Mouse (Mus musculus) kidney, postnatal 4 days (tissue): ENCODE data around the gene Tle2.

Experiments used
- DNase-seq, 2 experiments: peaks; one replicate each; pipeline ENCODE4 v3.0.0; 2021; ENCODE audit warnings: mixed read lengths in 2 of 2

The Tle2 gene

DNA sequence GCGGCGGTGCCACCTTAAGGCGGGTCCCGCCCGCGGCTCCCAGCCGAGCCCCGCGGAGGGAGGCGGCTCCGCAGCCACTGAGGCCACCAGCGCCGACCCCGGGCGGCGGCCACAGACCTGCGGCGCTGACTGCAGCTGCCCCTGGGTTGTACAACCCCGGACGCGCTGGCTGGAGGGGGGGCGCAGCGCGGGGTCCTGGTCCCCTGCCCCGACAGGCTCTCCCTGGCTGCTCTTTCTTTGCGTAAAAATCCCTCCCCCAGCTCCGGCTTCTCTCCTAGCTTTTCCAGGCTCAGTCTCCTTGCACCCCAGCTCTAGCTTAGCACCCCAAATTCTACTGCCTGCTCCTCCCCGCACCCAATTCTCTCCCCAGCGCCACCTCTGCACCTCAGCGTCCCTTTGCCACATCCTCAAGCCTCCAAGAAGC, 859 bp downstream of the Tle2 start:
- DNase-seq = peak; percentile 67 to 76

DNA sequence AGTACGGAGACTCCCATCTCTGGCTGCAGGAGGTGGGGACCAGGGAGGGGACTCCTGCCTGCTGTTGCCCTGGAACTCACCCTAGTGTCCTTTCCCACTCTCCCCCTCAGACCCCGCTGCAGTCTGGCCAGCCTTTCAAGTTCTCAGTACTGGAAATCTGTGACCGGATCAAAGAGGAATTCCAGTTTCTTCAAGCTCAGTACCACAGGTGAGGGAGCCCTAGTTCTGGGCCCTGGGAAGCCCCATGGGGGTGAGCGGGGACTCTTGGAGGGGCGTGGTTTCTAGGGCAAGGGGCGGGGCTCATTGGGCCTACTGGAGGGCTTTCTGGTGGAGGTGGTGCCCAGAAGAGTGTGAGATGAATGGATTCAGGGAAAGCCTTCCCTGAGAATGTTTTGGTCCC, 1.3 kb downstream of the Tle2 start:
- peak; percentile 55 to 62 for DNase-seq

DNA sequence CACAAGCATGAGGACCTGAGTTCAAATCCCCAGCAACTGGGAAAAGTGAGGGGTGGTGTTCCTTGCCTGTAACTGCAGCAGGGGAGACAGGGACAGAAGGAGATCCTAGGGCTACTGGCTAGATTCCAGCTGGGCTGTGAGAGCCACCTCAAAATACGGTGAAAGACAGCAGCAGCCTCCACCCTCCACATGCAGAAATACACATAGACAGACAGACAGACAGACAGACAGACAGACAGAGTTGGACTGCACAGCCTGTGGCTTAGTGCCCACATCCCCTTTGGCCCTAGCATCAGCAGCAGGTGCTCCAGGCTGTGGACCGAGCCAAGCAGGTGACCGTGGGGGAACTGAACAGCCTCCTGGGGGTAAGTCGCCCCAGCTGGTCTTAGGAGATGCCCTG, 5.6 kb downstream of the Tle2 start:
- DNase-seq = no peak

DNA sequence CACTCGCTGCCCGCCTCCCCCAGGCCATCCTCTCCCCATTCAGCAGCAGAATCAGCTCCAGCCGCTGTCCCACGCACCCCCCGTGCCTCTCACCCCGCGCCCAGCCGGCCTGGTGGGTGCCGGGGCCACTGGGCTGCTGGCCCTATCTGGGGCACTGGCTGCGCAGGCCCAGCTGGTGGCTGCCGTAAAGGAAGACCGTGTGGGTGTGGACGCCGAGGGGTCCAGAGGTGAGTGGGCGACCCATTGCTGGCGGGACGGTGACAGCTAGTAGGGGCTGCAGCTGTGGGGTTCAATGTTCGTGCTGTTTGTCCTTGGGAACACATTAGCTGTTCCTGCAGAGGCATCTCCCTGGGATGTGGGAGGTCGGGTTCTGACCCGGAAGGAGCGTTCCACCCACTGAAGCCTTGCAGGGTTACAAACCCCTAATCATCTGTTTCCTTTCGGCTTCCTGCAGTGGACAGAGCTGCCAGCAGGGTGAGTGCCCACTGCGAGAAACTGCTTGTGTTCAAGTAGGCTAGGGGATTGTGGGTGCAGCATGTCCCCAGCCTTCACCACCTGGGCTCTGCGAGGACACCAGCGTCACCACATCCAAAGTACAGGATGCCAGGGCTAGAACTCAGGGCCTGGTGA, 6.2 kb downstream of the Tle2 start:
- DNase-seq = peak; percentile 63 to 77

DNA sequence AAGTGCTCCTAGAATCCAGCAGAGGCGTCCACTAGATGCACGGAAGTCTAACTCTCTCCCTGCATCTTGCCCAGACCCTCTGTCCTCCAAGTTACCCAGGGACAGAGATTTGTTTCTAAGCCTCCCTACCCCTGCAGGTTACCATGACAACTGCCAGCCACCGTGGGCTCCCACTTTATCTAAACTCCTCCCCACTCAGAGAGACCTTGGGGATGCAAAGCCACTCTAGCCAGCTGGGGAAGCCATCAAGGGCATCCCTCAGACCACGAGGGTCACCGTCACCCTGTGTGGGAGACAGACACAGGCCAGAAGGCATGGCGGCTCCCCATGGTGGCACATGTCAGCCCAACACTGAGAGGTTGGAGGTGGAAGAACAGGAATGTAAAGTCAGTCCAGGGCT, 9.0 kb downstream of the Tle2 start:
- peak in 1 of 2 experiments; percentile 5 for DNase-seq

DNA sequence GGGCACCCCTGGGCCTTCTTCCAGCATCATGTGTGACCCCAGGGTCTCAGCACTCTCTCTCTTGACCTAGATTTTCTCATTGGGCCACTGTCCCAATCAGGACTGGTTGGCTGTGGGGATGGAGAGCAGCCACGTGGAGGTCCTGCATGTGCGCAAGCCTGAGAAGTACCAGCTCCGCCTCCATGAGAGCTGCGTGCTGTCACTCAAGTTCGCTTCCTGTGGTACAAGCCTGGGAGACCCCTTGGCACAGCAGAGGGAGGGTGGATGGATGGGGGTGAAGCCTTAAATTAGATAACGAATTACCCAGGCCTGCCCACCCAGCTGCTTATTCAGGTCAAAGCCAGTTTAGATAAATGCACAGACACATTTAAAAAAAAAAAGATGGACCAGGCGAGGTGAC, 14.4 kb downstream of the Tle2 start:
- no peak for DNase-seq

DNA sequence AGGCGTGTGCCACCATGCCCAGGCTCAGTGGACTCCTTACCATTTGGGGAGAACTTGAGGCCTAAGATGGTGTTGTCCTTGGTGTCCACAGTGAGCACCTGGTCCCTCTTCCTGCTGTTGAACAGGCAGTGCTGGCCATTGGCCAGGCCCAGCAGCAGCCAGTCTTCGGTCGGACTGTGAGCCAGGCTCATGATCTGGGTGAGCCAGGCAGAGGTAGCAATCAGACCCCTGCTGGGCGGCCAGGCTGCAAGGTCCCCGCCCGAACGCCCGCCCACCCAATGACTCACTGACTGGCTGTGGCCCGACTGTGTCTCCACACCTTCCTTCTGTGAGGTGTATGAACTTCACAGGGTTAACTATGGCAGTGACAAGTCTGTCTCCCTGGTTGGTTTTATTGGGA, 17.5 kb downstream of the Tle2 start:
- DNase-seq = no peak

DNA sequence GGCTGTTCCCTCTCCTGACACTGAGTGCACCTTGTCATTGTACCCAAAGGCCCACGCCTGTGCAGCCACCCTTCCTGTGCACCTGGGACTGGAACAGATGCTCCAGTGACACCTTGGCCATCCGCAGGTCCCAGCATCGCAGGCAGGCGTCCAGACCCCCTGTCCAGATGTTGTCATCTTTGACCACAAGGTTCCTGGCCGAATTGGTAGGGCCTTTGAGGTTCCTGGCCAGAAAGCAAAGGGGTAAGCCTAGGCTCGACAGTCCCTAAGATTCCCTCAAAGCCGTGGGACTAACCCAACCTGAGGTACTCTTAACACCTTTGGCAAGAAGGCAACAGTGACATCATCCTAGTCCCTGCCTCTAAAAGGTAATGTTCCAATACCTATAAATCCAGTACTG, 18.3 kb downstream of the Tle2 start:
- no peak for DNase-seq

DNA sequence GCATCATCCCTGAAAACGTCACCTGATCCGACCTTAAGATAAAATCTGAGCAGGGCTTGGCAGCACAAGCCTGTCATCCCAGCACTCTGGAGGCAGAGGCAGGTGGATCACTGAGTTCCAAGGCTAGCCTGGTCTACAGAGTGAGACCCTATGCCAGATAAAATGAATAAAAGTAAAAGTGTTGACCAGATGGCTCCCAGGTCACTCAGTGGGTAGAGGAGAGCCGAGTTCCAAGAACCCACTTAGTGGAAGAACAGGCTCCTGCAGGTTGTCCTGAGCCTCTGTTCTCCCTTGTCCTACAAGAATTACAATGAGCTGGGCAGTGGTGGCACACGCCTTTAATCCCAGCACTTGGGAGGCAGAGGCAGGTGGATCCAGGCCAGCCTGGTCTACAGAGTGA, 18.9 kb downstream of the Tle2 start:
- DNase-seq = no peak

DNA sequence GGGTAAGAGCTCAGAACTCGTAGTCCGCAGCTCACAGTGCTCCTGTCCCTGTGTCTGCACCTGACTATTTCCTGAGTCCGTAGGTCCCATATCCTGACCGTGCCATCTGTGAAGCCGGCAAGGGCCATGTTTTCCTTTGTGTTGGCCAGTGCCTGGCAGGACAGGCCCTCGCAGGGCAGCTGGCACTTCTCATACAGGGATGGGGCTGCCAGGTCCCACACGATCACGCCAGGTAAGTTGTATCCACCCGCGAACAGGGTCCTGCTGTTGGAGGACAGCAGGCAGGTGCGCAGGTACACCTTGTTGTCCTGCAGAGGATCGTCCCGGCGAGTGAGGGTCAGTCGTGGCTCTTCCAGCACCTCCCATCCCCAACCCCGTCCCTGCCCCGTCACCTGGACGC, 19.6 kb downstream of the Tle2 start:
- no peak for DNase-seq

DNA sequence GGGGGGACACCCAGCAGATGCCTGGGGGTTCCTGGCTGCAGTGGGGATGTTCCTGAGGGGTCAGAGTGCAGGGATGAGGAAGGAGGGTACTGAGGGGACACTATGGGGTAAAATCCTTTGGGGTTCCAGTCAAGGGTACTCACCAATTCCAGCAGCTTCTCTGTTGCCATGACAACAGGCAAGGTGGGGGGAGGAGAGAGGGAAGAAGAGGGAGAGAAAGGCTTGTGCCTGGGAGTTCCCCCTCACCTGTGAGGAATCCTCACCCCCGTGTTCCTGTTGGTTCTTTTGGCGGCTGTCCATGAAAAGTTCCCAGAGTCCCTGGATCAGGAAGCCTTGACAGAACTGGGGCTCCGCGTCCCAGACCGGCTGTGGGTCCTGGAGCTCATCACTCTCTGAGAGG, 21.2 kb downstream of the Tle2 start:
- DNase-seq = no peak

DNA sequence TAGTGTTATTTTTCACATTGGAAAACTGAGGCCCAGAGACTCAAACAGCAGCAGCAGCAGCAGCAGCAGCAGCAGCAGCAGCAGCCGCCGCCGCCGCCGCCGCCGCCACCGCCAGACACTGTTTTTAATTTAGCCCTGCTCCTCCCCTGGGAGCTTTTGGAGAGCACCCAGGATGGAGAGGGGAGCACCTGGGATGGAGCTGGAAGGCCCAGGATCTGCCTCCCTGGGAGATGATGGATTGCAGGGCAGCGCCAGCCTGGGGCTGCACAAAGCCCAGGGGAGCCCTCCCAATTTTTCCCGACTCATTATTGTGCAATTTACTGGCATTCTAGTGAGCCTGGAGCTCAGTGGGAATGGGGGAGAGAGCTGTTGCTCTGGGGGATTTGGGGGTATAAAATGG, 22.2 kb downstream of the Tle2 start:
- DNase-seq = peak in 1 of 2 experiments; percentile 36

DNA sequence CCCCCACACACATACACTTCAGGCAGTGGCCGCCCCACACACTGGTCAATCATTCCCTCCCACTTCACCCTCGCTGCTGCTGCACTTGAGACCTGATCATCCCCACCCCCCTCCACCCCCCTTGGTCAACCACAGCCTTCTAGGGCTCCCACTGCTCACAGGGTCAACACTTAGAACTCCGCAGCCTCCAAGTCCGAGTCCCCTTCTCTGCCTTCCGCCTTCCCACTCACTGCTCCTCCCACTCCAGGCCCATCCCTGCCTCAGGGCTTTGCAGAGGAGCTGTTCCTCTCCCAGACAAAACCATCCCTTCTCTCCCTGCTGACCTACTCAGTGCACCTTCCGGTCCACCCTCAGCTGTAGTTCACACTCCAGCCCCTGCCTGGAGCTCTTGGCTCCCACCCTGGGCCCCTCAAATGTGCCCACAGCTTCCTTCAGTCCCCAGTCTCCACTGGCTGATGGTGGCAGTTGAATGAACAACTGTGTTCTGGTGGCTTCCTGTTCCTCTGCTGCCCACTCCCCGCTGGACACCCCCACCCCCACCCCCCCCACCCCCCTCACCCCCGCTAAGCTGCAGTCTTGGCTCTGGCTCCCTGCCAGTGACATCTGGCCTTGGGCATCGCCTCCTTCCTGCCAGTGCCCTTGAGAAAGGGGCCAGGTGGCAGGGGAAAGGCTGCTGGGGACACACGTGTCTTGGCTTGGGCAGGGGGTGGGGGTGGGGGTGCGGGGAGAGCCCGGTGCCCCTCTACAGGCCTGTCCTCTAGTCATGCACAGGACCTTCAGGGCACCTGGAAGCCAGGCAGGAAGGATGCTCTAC, 23.0 kb downstream of the Tle2 start:
- peak; percentile 56 to 68 for DNase-seq

DNA sequence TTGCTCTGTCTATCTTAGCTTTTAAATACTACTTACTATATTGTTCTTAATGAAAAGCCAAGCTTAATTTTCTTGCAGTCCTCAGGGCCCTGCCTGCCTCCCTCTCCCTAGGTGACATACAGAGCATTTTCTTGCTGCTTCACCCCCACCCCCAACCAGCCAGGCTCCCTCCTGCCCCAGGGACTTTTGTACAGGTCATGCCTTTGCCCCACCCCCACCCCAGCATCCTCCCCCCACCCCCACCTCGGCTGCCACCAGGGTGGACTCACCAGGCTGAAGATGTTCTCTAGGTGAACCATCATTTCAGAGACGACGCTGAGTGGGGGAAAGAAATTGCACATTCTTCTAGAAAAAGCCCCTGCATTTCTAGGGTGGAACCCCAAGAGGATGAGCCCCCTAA, 24.0 kb downstream of the Tle2 start:
- DNase-seq = no peak

DNA sequence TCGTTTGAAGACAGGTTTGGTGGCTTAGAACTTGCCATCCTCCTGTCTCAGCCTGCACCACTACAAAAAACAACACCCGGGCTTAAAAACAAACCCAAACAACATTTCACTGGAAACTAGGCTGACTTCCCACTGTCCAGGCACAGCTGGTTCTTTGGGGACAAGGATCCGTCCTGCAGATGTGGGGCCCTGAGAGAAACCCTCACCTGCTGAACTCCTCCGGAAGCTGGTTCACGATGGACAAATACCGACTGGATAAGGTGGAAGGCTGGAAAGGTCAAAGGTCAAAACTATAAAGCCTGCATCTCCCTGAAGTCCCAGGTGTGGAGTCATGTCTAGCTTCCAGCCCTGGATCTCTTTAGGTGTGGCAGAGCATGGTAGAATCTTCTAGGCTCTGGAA, 24.5 kb downstream of the Tle2 start:
- no peak for DNase-seq

DNA sequence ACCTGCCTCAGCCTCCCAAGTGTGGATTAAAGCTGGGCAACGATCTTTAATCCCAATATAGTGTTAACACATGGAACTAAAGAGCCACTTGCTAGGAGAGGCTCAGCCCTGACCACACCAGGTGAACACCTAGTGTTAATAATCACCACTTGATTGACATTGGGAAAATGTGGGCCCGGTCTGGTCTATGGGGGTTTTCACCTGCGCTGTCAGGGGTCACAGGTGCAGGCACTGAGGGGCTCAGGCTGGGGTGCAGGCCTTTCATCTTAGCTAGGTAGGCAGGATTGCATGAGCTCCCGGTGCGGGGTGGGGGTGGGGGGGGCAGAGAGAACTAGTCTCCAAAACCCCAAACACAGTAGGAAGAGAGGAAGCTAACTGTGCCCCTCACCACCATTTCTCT, 25.3 kb downstream of the Tle2 start:
- DNase-seq = no peak

DNA sequence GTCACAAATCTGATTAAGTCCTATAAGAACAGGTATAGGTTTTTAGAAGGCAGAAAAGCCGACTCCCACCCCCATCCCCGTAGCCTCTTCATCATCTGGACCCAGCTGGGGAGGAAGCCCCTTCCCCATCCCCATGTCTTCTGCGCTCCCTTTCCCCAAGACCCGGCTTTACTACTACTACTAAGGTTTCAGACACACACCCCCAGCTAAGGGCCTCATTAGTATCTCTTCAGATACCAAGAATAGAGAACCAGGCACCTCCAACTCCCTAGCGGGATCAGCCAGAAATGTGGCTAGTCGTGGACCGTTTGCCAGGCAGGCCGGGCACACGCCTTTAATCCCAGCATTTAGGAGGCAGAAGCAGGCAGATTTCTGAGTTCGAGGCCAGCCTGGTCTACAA, 25.7 kb downstream of the Tle2 start:
- no peak for DNase-seq

DNA sequence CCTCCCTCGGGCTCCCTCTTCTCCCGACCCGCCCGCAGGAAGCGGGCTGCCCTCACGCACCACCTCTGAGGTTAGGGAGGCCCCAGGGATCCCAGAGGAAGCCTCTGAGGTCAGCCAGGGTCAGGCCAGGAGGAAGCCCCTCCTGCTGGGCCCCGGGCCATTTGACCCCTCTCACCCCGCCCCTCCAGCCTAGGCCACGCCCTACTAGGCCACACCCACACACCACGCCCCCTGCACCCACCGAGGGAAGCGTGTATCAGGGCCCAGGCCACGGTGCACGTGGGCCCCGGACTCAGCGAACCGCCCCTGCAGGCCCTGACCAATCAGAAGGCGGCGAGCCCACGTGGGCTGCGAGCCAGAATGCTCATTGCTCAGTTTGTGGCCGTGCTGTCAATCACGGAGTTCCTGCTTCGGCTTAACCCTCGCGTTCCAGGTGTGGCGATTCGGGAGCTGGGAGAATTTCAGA, 26.4 kb downstream of the Tle2 start, which contains the start of gene Tle6:
Gene Tle6, minus strand, starts transcription at position 336 of the 466 bp plus-strand sequence.
- peak; percentile 98 for DNase-seq

DNA sequence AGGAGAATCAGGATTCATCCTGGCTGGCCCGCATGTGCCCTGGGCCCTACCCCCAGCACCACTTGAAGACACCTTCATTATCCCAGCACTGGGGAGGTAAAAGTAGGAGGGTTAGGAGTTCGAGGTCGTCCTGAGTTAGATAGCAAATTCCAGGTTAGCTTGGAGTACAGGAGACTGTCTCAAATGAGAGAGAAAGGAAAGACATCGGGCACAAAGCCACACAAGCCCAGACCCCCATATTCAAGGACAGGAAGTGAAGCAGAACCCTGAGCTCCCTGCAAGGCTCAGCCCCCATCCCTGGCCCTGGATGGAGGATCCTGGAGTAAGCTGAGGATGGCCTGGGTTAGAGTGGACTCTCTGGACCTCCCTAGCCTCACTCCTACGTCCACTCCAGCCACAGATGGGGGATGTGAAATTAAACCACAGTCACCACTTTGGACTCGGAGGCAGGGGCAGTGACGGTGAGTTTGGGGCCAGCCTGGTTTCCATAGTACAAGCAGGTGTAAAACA, 27.1 kb downstream of the Tle2 start:
- DNase-seq = no peak

DNA sequence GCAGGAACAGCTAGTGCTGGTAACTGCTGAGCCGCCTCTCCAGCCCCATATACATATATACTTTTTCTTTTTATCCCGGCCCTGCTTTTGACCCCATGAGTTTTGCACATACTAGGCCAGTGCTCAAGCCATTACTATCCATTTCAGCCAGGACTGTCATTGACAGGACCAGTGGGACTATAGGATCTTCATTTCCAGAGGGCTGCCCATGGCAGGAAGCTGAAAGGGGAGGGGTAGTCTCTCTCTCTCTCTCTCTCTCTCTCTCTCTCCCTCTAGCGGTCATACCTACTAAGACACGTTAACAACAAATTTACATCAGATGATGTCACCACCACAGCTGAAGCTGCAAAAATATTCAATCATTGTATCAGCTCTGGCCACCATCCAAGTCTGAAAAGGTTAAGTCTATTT, 28.4 kb downstream of the Tle2 start:
- DNase-seq = peak; percentile 32 to 47

DNA sequence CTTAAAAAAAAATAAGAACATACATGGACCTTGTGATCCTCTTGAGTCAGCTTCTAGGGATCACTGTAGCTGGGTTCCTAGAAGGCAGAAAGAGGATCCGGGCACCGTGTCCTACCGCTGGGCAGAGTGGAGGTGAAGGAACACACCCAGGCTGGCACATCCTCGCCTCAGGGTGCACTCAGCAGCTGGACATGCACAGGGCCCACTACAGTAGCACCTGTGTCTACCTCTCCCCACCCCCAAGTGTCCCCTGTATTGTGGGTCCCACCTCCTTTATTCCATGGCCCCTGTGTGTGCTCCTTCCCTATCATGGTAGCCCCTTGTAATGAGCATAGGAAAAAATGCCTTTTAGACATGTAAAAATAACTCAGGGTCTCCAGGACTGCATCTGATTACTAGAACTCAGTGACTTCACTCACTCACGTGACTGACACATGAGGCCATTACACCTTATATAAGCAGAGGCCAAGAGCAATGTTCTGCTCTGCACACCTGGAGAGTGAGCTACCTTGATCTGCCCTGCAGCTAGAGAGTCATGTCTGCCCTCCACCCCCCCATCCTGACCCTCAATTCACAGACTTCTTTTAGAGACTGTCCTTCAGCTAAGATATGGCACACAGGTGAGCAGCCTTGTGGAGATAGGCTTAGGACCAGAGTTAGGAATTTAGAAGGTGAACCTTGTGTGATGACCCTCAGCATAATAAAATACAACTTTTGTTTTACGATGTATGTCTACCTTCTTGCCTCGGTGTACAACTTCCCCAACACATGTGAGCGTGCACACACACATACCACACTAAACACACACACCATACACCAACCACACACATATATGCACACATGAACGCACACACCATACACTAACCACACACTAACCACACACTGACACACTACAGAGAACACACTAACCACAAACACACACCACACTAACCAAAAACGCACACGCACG, 29.9 kb downstream of the Tle2 start:
- DNase-seq = no peak

DNA sequence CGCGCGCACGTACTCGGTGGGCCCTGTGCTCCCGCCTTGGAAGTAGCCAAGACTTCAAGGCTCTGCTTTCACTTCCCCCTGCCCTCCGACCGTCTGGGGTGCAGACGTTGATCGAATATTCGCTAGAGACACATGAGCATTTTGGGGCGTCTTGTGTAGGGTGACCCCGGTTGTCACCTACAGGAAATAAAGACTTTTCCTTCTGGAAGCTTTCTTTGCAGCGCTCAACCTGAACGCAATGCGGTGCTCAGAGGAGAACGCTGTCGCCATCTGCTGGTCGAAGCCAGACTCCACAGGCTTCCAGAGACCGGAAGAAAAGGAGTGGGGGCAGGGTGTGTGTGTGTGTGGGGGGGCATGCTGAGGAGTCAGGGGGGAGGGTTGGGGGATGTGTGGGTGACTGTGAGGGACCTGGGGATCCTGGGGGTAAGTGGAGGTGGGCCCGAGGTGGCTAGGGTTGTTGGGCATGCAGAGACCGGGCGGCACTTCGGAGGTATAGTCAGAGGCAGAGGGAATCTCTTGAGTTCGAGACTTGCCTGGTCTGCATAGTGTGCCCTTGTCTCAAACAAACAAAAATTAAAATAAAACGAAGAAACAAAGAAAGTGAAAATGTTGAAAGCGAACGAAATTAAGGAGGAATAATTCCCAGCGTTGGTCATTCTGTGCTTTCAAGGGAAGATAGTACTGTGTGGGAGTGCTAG, 30.8 kb downstream of the Tle2 start:
- peak; percentile 94 for DNase-seq

DNA sequence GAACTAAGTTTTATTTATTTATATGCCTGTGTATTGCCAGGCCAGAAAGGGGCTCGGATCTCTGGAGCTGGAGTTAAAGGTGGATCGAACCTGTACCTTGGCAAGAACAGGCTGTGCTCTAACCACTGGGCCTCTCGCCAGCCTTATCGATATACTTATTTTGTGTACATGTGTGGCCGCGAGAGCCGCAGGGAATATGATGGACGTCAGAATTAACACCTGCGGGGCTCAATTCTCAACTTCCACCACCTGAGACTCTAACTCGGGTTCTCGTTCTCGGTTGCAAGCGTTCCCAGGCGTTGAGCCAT, 31.3 kb downstream of the Tle2 start:
- no peak for DNase-seq
